In the genomic region with DNA sequence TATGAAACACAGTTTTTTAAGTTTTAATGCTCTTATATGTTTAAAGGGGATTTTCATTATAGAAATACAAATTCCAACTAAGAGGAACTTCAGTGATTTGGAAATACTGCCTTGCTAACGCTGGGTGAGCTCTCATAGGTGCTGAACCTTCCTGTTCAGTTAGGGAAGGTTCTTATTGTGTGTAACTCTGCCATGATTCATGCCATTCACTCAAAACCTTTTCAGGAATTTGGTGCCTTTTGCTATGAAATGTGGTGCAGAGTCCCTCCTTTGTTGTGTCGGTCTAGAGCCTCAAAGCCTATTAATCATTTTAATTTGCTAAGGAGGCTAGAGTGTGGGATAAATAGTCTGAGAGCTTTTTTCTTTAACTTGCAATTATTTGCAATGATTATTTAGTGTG, we compare ENCODE assay signal across 30 mouse cellular contexts.
"Had no signal": no experiment of that assay in that cellular context is flagged by ENCODE, and none has a peak within 500 bp of the region (broad histone marks: within the 10 kb centered on the region; RNA-seq: fewer than 3 reads in every experiment).

No protein-coding gene starts in this region.

- H3K27ac ChIP-seq: heart, embryonic 10.5 days; heart, embryonic 13.5 days; heart, embryonic 15.5 days; hindbrain, embryonic 10.5 days; hindbrain, embryonic 12.5 days; hindbrain, embryonic 13.5 days; hindbrain, embryonic 14.5 days; hindbrain, embryonic 15.5 days; hindbrain, postnatal 0 days; intestine, embryonic 15.5 days; kidney, embryonic 15.5 days; layer of hippocampus, adult 2 months; left cerebral cortex, adult 2 months had no signal

- H3K9me3 ChIP-seq: heart, embryonic 10.5 days; heart, embryonic 12.5 days; heart, embryonic 13.5 days; heart, embryonic 15.5 days; hindbrain, embryonic 10.5 days; hindbrain, embryonic 12.5 days; hindbrain, embryonic 13.5 days; hindbrain, embryonic 15.5 days; intestine, embryonic 15.5 days; kidney, embryonic 15.5 days had no signal

- DNase-seq: heart, postnatal 10 days; heart, postnatal 14 days; heart, postnatal 36 days; heart, postnatal 4 days; kidney, adult 11 months; kidney, adult 18-20 months; kidney, postnatal 14 days; kidney, postnatal 25 days; kidney, postnatal 36 days; layer of hippocampus, adult 9-11 months; layer of hippocampus, postnatal 36 days had no signal

- H3K4me1 ChIP-seq: heart, embryonic 10.5 days; heart, embryonic 12.5 days; heart, embryonic 13.5 days; heart, embryonic 15.5 days; hindbrain, embryonic 10.5 days; hindbrain, embryonic 12.5 days; hindbrain, embryonic 15.5 days; intestine, embryonic 15.5 days; kidney, embryonic 15.5 days had no signal

- H3K27me3 ChIP-seq: heart, embryonic 12.5 days; heart, embryonic 13.5 days; heart, embryonic 15.5 days; hindbrain, embryonic 12.5 days; hindbrain, embryonic 13.5 days; hindbrain, embryonic 15.5 days; intestine, embryonic 15.5 days; kidney, embryonic 15.5 days had no signal

- ATAC-seq: hindbrain, embryonic 16.5 days; hindbrain, postnatal 0 days; inflammation-experienced regulatory T-cells, adult 6 months; intestine, embryonic 15.5 days; intestine, embryonic 16.5 days; intestine, postnatal 0 days had no signal

- H3K36me3 ChIP-seq: heart, embryonic 10.5 days; heart, embryonic 12.5 days; heart, embryonic 13.5 days; heart, embryonic 15.5 days; hindbrain, embryonic 10.5 days; hindbrain, embryonic 12.5 days; hindbrain, embryonic 13.5 days; hindbrain, embryonic 15.5 days; intestine, embryonic 15.5 days; kidney, embryonic 15.5 days had no signal

- H3K4me3 ChIP-seq: heart, embryonic 10.5 days; heart, embryonic 12.5 days; heart, embryonic 13.5 days; heart, embryonic 15.5 days; hindbrain, embryonic 10.5 days; hindbrain, embryonic 12.5 days; hindbrain, embryonic 13.5 days; hindbrain, embryonic 15.5 days; intestine, embryonic 15.5 days; kidney, embryonic 15.5 days; layer of hippocampus, adult 2 months; left cerebral cortex, adult 2 months had no signal

- H3K4me2 ChIP-seq: heart, embryonic 11.5 days; heart, embryonic 12.5 days; heart, embryonic 13.5 days; heart, embryonic 15.5 days; hindbrain, embryonic 12.5 days; hindbrain, embryonic 13.5 days; hindbrain, embryonic 14.5 days; hindbrain, embryonic 15.5 days; intestine, embryonic 15.5 days; kidney, embryonic 15.5 days had no signal

- H3K9ac ChIP-seq: heart, embryonic 12.5 days; heart, embryonic 13.5 days; heart, embryonic 15.5 days; hindbrain, embryonic 12.5 days; hindbrain, embryonic 13.5 days; hindbrain, embryonic 14.5 days; hindbrain, embryonic 15.5 days; intestine, embryonic 15.5 days; kidney, embryonic 15.5 days had no signal
